Mouse (Mus musculus) heart, adult 2 months (tissue): ENCODE results near the gene Arhgef10l.

Experiments
- CTCF ChIP-seq: fragments of 200-600 bp; IDR thresholded peaks from 2 replicates; pipeline ENCODE4 v1.8.1; 2022; ENCODE audit warnings: antibody characterized with exemption, mild to moderate bottlenecking, moderate library complexity
- POLR2A ChIP-seq: fragments of 200-500 bp; IDR thresholded peaks from 2 replicates; pipeline ENCODE4 v1.6.1; 2011; ENCODE audit warnings: mild to moderate bottlenecking, low read depth, low read length, control low read depth; ENCODE audit not compliant: insufficient read depth

- TF ChIP-seq CTCF = no peak
- no peak for TF ChIP-seq POLR2A
Observed at GRCm38 (mm10) chr4:140616196-140616595, 49.6 kb downstream of the Arhgef10l start.
